Mouse (Mus musculus) spleen, adult 2 months (tissue): Measurements from ENCODE around the gene Gatad2b.

Experiments used
- CTCF ChIP-seq: fragments of 200-500 bp; IDR thresholded peaks from 2 replicates; pipeline ENCODE4 v1.5.1; 2011; ENCODE audit warnings: mild to moderate bottlenecking, inconsistent platforms; ENCODE audit not compliant: insufficient read depth, insufficient read length, insufficient replicate concordance; ENCODE audit errors: extremely low read depth
- POLR2A ChIP-seq: fragments of 200-500 bp; IDR thresholded peaks from 2 replicates; pipeline ENCODE4 v1.6.1; 2011; ENCODE audit warnings: low read depth, low read length, inconsistent platforms

- TF ChIP-seq CTCF (no peak), POLR2A (no peak)
Observed at GRCm38 (mm10) chr3:90378496-90378895, 85.5 kb downstream of the Gatad2b start.
